Mouse (Mus musculus): ENCODE measurements around the gene Trim60. TPM values are rescaled to one million over a fixed set of nuclear protein-coding genes. Genes with fewer than 3 reads are reported as not detected.

The Trim60 gene
- not detected in 2 replicates for polyA plus RNA-seq (2011; ENCODE audit: insufficient read length, low read depth, missing spikeins)

DNA sequence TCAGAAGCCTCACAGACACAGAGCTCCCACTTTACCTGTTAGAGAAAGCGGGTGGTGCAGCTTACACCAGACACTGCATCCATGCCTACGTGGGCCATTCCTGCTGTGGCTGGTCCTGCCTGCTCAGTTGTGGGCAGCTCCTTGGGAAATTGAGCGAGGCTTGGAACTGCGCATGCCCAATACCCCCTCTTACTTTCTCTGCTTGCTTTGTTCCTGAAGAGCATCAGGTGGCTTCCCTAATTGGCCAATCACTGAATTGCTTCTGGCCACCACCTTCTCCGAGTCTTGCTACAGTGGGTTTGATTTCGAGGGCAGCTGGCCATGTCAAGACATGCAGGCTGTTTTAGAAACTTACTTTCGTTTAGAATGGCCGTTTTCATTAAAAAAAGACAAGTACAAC is at the start of gene Trim60, which contains the start of gene Trim61:
Gene Trim60, minus strand, starts transcription at position 162 of the 400 bp plus-strand sequence.
Gene Trim61, minus strand, starts transcription at position 101 of the 400 bp plus-strand sequence.
- H3K4me1 ChIP-seq (ENCODE audit: control insufficient read depth, insufficient read depth, low read length) = no peaks in the 10 kb centered on the region
- H3K27ac ChIP-seq (ENCODE audit: insufficient read depth, low read length) = no peak within 1 kb of the TSS
- no peak for TF ChIP-seq POLR2A (IDR thresholded peaks at IDR 0.05; ENCODE audit: low read depth, low read length)
- no peak for TF ChIP-seq CTCF (IDR thresholded peaks at IDR 0.05; ENCODE audit: borderline replicate concordance, insufficient read depth, low read length)
- no peak within 1 kb of the TSS for H3K4me3 ChIP-seq (ENCODE audit: insufficient read depth, low read length)

DNA sequence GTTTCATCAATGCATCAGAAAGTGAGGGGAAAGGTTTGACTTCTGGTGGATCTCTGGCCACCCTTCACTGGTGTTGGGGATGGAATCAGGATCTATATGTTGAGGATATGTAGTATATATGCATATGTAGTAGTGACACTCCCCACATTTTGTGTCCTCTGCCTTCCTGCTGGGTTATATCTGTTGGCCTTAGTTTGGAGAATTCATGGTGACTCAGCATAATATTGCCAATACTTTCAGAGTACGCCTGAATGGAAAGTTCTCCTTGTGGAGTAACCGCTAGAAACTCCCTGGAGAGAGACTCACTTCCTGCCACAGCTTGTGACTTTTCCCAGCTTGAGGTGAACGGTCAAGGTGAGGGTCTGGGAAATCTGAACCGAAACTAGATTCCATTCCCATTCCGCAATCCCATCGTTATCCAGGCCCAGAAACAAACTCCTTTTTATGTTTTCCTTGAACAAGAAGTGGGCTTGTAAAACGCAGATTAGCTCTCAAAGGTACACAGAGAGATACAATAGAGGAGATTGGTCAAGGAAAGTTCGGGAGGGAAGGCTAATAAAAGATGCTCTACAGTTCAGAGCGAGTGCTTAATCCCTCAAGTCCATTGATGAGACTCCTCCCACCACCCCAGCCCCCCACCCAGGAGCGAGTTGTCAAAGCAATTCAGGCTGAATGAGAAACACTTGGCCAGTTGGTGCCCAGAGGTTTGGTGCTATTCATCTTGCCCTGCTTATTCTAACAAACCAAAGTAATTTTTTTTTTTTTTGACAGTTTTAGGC is 49.5 kb upstream of the Trim60 start:
- Histone ChIP-seq H3K4me1 (ENCODE audit: control insufficient read depth, insufficient read depth, low read length) (no peaks in the 10 kb centered on the region), H3K4me3 (ENCODE audit: insufficient read depth, low read length) (no peak overlapping the region), H3K27ac (ENCODE audit: insufficient read depth, low read length) (0 out of 2 replicates have a peak overlapping the region, but pooled peaks have one; percentile 32)
- no peak for TF ChIP-seq CTCF (IDR thresholded peaks at IDR 0.05; ENCODE audit: borderline replicate concordance, insufficient read depth, low read length)
- TF ChIP-seq POLR2A (IDR thresholded peaks at IDR 0.05; ENCODE audit: low read depth, low read length) = no peak

DNA sequence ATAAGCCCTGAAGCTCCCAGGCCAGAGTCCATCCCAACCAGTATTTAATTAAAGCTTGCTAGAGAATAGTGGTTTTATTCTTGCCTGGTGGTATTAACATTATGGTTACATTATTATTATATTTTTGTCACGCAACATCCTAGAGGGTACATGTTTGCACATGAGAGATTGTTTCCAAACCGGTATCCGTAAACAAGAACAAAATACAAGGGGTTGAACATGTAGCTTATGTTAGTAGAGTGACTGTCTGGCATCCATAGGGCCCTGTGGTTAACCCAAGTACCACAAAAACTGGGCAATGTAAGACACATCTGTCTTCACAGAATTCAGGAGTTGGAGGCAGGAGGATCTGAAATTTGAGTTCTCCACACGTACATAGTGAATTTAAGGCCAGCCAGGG is 48.6 kb upstream of the Trim60 start:
- H3K4me3 ChIP-seq (ENCODE audit: insufficient read depth, low read length) = no peak overlapping the region

DNA sequence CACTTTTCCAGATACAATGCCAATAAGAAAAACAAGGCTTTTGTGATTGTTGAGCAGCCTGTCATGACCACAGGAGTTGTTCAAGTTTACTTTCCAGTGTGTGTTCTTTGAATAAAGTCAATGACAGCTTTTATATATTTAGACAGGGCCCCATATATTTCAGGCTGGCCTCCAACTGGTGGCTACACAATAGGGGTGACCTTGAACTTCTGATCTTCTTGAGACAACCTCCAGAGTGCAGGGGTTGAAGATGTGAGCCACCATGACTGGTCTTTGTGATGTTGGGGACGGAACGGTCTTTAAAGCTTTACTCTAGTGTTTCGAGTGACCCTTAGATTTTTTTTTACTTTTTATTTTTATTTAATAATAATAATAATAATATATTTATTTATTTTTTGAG is 47.2 kb upstream of the Trim60 start:
- H3K4me1 ChIP-seq (ENCODE audit: control insufficient read depth, insufficient read depth, low read length) = no peaks in the 10 kb centered on the region
- H3K4me3 ChIP-seq (ENCODE audit: insufficient read depth, low read length) = no peak overlapping the region
- TF ChIP-seq POLR2A (IDR thresholded peaks at IDR 0.05; ENCODE audit: low read depth, low read length) (no peak), CTCF (IDR thresholded peaks at IDR 0.05; ENCODE audit: borderline replicate concordance, insufficient read depth, low read length) (no peak)
- no peak overlapping the region for H3K27ac ChIP-seq (ENCODE audit: insufficient read depth, low read length)

More for the DNA sequence above, 48.6 kb upstream of the Trim60 start:
- H3K4me1 ChIP-seq (ENCODE audit: control insufficient read depth, insufficient read depth, low read length) = no peaks in the 10 kb centered on the region
- H3K27ac ChIP-seq (ENCODE audit: insufficient read depth, low read length) = no peak overlapping the region
- TF ChIP-seq CTCF (IDR thresholded peaks at IDR 0.05; ENCODE audit: borderline replicate concordance, insufficient read depth, low read length) (no peak), POLR2A (IDR thresholded peaks at IDR 0.05; ENCODE audit: low read depth, low read length) (no peak)

DNA sequence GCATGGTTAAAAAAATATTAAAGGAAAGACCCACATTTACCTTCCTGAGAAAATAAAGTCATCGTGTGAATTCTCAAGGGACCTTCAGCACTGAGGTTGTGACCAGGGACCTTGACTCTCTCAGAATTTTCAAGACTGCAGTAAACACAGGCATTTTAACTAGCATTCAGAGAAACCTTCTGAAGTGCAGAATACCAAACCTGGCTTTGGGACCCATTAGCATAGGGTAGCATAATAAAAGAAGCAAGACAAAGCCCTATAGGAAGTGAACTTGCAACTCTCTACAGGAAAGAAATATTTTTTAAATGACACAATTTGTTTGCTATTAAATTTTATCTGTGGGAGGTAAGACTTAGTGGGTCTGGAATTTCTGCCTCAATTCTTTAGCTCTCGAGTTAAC is 45.7 kb upstream of the Trim60 start:
- Histone ChIP-seq H3K27ac (ENCODE audit: insufficient read depth, low read length) (no peak overlapping the region), H3K4me1 (ENCODE audit: control insufficient read depth, insufficient read depth, low read length) (no peaks in the 10 kb centered on the region), H3K4me3 (ENCODE audit: insufficient read depth, low read length) (no peak overlapping the region)
- TF ChIP-seq CTCF (IDR thresholded peaks at IDR 0.05; ENCODE audit: borderline replicate concordance, insufficient read depth, low read length) = no peak
- TF ChIP-seq POLR2A (IDR thresholded peaks at IDR 0.05; ENCODE audit: low read depth, low read length) = no peak

DNA sequence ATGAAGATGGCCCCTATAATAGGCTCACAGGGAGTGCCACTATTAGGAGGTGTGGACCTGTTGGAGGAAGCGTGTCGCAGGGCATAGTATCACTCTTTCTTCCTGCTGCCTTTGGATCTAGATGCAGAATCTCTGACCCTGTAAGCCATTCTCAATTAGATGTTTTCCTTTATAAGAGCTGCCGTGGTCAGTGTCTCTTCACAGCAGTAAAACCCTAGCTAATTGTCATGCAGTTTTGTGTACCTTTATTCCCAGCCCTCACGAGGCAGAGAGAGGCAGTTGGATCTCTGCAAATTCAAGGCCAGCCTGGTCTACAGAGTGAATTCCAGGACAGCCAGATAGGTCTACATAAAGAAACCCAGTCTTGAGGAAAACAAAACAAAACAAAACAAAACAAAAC is 43.8 kb upstream of the Trim60 start:
- no peak overlapping the region for H3K4me3 ChIP-seq (ENCODE audit: insufficient read depth, low read length)
- no peak overlapping the region for H3K27ac ChIP-seq (ENCODE audit: insufficient read depth, low read length)
- no peaks in the 10 kb centered on the region for H3K4me1 ChIP-seq (ENCODE audit: control insufficient read depth, insufficient read depth, low read length)
- TF ChIP-seq CTCF (IDR thresholded peaks at IDR 0.05; ENCODE audit: borderline replicate concordance, insufficient read depth, low read length) = no peak
- no peak for TF ChIP-seq POLR2A (IDR thresholded peaks at IDR 0.05; ENCODE audit: low read depth, low read length)

DNA sequence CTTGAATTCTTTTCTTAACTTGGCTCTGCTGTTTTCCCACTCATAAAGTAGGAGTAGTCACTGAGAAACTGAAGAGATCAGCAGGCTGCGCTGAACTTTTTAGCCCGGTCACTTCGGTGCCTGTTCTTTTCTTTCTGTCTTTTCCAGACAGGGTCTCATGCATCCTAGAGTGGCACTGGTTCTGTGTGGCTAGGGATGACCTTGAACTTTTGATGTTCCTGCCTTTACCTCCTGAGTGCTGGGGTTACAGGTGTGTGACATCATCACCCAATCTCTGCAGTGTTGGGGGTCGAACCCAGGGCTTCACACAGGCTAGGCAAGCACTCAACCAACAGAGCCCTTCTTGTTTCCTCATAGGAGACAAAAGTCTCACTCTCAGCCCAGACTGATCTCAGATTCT is 38.3 kb upstream of the Trim60 start:
- no peak overlapping the region for H3K27ac ChIP-seq (ENCODE audit: insufficient read depth, low read length)
- TF ChIP-seq POLR2A (IDR thresholded peaks at IDR 0.05; ENCODE audit: low read depth, low read length) (no peak), CTCF (IDR thresholded peaks at IDR 0.05; ENCODE audit: borderline replicate concordance, insufficient read depth, low read length) (no peak)

DNA sequence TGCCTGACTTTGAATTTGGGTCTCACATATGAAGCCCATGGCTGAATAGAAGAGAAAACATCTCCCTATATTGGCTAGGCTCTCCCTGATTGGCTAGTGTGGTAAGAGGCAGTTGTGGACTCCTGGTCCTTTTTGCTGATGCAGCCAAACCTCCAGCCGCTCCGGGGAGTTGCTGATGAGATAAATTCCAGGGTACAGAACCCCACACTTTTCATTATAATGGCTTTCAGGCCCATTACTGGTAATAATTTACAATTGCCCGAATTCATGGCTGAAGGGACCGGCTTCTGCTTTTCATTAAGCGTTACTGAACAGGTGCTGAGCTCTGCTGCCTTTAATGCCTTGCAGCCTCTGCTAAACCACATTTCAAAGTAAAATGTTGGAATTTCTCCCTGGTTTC is 35.6 kb upstream of the Trim60 start:
- Histone ChIP-seq H3K4me3 (ENCODE audit: insufficient read depth, low read length) (no peak overlapping the region), H3K4me1 (ENCODE audit: control insufficient read depth, insufficient read depth, low read length) (no peaks in the 10 kb centered on the region), H3K27ac (ENCODE audit: insufficient read depth, low read length) (no peak overlapping the region)
- TF ChIP-seq CTCF (IDR thresholded peaks at IDR 0.05; ENCODE audit: borderline replicate concordance, insufficient read depth, low read length) (no peak), POLR2A (IDR thresholded peaks at IDR 0.05; ENCODE audit: low read depth, low read length) (no peak)

More for the DNA sequence above, 38.3 kb upstream of the Trim60 start:
- Histone ChIP-seq H3K4me1 (ENCODE audit: control insufficient read depth, insufficient read depth, low read length) (no peaks in the 10 kb centered on the region), H3K4me3 (ENCODE audit: insufficient read depth, low read length) (no peak overlapping the region)

DNA sequence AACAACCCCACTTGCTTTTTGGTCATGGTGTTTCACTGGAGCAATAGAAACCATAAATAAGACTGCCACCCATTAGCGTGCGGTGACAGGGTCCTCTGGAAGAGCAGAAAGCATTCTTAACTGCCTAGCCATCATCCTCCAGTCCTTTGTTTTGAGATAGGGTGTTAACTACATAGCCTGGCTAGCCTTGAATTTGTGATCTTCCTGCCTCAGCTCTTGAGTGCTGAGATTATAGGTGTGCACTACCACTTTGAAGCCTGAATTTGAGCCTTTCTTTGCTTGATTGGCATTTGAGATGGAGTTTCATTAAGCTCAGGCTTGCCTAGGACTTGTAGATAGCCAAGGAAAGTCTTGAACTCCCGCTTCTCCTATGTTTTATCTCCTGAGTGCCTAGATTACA is 35.2 kb upstream of the Trim60 start:
- H3K4me3 ChIP-seq (ENCODE audit: insufficient read depth, low read length) = no peak overlapping the region
- H3K4me1 ChIP-seq (ENCODE audit: control insufficient read depth, insufficient read depth, low read length) = no peaks in the 10 kb centered on the region
- TF ChIP-seq POLR2A (IDR thresholded peaks at IDR 0.05; ENCODE audit: low read depth, low read length) (no peak), CTCF (IDR thresholded peaks at IDR 0.05; ENCODE audit: borderline replicate concordance, insufficient read depth, low read length) (no peak)
- H3K27ac ChIP-seq (ENCODE audit: insufficient read depth, low read length) = no peak overlapping the region

DNA sequence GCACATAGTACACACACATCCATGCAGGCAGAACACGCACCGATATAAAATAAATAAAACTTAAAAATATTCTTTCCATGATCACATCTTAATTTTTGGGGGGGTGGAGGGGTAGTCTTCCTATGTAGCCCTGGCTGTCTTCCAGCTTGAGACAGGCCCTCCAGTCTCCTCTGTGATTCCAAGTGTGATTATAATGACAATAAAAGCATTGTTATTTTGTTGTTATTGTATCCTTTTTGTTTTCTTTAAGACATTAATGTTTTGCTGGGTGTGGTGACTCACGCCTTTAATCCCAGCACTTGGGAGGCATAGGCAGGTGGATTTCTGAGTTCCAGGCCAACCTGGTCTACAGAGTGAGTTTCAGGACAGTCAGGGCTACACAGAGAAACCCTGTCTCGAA is 29.4 kb upstream of the Trim60 start:
- Histone ChIP-seq H3K4me3 (ENCODE audit: insufficient read depth, low read length) (no peak overlapping the region), H3K4me1 (ENCODE audit: control insufficient read depth, insufficient read depth, low read length) (no peaks in the 10 kb centered on the region), H3K27ac (ENCODE audit: insufficient read depth, low read length) (no peak overlapping the region)
- TF ChIP-seq POLR2A (IDR thresholded peaks at IDR 0.05; ENCODE audit: low read depth, low read length) (no peak), CTCF (IDR thresholded peaks at IDR 0.05; ENCODE audit: borderline replicate concordance, insufficient read depth, low read length) (no peak)

Measured in embryonic fibroblast, embryonic 13.5 days (primary cell).